Mouse (Mus musculus): ENCODE data around the gene Tnp1.

The Tnp1 gene

GRCm38 (mm10) chr1:73006847-73007246 lies 8.9 kb downstream of the Tnp1 start:
- no peak for DNase-seq (ENCODE audit: low read depth, low spot score)

DNA sequence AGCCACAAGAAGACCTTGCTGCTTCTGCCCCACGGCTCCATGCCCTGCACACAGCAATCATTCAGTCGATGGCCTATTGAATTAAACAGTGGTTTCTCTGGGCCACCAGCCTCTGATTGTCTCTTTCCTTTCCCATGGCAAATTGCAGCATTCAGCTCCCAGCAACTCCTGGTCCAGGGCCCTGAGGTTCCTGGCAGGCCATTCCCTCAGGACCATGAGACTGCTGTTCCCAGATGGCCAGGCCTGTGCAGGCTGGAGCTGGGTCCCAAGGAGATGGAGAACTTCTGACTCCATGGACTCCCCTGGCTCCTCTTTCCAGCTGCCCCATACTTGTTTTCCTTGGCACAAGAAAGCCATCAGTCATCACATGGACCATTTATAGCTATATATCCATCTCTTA lies 10.8 kb downstream of the Tnp1 start:
- DNase-seq (ENCODE audit: low read depth, low spot score), result no peak

DNA sequence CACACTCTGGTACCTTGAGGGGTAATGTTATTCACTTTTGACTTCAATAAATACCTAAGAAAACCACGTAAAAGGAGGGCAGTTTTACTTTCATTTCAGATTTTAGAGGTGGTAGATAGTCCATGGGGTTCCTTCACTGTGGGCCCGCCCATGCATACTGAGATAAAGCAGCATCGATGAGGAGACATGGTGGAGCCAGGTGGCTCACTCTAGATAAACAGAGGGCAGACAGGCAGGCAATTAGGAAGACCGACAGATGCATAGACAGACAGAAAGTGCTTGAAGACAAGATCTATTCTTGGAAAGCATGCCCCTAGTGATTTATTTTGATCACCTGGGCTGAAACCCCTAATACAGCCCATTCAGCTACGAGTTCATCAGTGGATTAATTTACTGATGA lies 13.1 kb downstream of the Tnp1 start:
- DNase-seq (ENCODE audit: low read depth, low spot score), result no peak

DNA sequence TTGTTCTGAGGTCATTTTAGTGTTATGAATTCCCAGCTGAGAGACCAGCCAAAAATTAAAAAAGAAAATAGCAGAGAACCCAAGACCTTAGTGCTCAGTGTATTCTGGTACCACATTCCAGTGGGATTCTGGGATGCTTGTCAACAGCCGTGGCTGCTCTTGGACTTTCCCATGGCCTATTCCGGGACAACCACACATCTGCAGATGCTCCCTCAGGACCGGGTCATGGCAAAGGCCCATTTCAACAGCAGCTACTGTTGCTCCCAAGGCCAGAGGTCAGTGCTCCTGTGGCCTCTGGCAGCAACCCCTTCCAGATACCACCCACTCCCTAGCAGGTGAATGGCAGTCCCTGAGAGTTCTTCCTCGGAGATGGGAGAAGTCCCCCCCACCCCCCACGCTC lies 13.7 kb downstream of the Tnp1 start:
- DNase-seq (ENCODE audit: low read depth, low spot score), result no peak

- DNase-seq (ENCODE audit: low read depth, low spot score), result no peak
Observed at GRCm38 (mm10) chr1:72994751-72995528, 20.8 kb downstream of the Tnp1 start.

- no peak for DNase-seq (ENCODE audit: low read depth, low spot score)
Observed at GRCm38 (mm10) chr1:72992944-72993464, 22.7 kb downstream of the Tnp1 start.

DNA sequence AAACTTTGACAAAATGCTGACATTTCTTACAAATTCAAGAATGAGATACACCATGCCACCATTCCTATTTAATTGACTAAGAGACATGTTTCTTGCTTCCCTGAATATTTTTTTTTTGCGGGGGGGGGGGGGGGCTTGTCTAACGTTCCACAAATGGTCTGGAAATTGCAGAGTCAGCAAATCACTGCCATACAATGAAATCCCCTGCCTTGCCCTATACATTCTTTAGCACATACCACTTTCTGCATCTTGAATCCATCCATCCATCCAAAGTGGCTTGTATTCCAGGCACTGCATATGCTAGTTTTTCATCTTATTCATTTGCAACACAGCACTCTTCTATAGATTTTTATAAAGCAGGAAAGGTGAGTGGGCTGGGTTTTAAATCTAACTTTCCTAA lies 23.5 kb downstream of the Tnp1 start:
- DNase-seq (ENCODE audit: low read depth, low spot score), result no peak

DNA sequence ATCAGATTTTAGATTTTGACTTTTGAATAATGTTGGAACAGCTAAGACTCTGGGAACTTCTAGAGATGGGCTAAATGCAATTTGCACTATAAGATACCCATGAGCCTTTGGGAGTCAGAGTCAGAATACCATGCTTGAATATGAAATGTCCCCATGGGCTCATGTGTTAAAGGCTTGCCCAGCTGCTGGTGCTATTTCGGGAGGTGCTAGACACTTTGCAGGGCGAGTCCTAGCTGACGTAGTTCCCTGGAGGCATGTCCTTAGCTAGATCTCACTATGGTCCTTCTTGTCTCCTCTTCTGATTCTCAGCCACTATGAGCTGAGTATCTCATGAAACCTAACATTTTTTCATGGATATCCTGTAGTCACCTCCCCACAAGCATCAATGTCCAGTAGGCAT lies 26.8 kb downstream of the Tnp1 start:
- DNase-seq (ENCODE audit: low read depth, low spot score), result no peak

- no peak for DNase-seq (ENCODE audit: low read depth, low spot score)
Observed at GRCm38 (mm10) chr1:72986715-72987114, 29.0 kb downstream of the Tnp1 start.

DNA sequence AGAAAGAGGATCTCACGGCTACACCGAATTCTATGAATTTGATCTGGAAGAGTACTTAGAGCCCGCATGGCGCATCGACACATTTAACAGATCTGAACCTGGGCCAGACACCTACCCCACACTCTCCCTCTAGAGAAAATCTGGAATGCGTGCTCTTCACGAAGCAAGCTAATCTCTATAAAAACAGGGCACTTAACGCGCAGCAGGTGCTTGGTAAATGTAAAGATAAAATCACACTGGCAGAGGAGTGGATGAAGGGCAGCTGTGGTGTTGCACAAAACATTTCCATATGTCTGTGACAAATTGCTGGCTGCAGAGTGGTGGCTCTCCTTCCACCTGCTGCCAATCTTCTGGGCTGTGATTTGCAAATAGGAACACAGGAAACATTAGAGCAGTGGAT lies 36.8 kb downstream of the Tnp1 start:
- DNase-seq (ENCODE audit: low read depth, low spot score), result no peak

DNA sequence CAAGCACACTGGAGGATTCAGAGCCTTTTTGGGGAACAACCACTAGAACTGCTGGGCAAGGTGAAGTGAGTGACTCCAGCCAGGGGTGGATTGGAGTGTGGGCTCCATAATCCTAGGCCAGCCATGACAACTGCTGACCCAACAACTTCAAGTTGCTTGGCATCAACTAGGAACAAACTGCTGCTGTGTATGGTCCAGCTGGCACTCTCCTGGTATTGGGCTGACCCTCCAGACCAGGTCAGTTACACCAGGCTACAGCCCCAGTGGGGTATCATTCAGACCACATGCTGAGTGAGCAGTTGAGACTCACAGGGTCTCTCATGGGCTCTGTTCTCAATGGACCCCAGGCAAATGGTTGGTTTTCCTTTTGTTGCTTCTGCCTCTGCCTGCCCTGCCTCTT lies 41.5 kb downstream of the Tnp1 start:
- DNase-seq (ENCODE audit: low read depth, low spot score), result no peak

GRCm38 (mm10) chr1:72970461-72970860 lies 45.2 kb downstream of the Tnp1 start:
- no peak for DNase-seq (ENCODE audit: low read depth, low spot score)

- DNase-seq (ENCODE audit: low read depth, low spot score), result no peak
Observed at GRCm38 (mm10) chr1:72969113-72969812, 46.4 kb downstream of the Tnp1 start.

DNA sequence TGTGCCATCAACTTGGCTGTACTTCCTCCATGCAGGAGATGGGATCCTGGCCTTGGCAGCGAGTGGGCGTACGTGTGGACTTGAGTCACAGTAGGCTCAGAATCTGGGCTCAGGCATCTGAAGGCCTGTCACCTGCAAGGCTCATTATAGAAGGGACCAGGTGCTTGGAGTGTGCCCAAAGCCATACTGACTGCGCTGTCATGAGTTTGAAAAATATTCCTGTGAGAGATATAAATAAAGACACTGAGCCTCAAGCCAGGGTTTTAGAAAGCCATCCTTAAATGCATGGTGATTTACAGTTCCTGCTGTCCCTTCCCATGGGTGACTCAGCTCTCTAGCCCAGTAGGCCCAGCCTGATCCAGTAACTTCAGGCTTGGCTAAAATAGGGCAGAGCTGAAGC lies 49.3 kb downstream of the Tnp1 start:
- DNase-seq (ENCODE audit: low read depth, low spot score), result no peak

Data from ES-CJ7 (cell line).